Mouse (Mus musculus) urinary bladder, postnatal 10 days (tissue): ENCODE data around the gene Lrrc73.

Experiments
- DNase-seq: peaks from one replicate; pipeline ENCODE4 v3.0.0; 2022; ENCODE audit warnings: low spot score

Gene Lrrc73

DNA sequence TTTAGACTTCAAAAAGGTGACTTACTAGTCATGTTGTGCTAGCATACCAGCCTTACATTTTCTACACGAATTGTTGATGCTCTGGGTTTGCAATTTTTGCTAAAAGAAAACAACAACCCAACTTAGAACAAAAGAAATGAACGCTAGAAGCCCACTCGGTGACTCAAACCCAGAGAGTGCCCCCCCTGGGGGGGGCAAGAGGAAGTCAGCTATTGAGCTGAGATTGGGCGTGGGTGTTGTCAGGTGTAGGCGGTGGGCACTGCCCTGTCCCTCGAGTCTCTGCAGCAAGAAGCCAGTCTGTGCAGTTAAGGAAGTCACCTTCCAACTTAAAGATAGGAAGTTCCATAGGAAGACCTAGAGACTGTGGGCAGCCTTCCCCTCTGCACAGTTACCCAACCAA, 43.3 kb downstream of the Lrrc73 start:
- no peak for DNase-seq

DNA sequence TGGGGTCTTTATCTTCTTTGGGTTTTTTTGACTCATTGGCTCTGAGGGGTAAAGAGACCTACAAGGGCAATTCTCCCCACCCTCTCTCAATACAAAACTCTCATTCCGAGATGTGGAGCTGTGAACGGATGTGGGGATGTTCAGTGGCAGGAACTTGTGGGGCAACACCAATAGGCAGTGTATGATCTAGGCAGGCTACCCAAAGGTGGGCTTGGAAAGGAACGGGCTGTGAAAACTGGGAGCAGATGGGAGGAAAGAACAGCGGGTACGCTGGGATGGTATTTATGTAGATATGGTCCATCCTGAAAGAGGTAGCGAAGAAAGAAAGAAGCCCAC, 43.7 kb downstream of the Lrrc73 start:
- DNase-seq: no peak

DNA sequence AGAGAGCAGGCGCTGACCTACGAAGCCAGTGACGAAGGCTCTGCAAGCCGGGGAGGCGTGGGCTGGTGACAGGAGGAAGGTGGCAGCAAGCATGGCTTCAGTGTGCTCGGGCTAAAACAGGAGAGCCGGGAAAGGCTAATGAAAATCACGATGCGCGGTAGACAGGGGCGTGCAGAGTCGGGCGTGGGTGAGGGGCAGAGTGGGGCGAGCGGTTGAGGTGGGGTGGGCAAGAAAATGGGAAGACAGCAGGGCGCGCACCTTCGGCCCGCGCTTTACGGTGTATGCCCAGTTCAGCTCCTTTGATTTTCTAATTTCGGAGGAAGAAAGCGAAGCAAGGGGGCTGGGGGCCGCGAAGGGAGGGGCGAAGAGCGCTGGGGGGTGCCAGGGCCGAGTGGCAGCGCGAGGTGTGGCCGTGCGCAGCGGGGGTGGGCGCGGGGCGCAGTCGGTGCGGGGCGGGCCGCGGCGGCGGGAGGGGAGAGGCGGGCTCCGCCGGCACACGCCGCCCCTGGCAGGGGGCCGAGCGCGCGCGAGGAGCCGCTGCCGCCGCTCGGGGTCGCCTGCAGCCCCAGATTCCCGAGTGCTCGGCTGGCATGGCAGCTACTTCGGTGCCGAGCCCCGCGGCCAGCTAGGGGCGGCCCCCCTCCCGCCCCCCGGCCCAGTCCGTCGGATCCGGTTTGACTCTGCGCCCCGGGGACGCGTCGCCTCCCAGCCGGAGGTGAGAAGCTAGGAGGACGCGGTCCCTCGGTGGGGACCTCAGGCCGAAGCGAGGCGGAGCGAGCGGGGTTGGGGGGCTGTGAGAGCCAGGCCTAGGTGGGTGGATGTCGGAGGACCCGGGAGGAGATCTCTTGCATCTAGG, 44.3 kb downstream of the Lrrc73 start, which contains the start of gene Dlk2:
Gene Dlk2, plus strand, starts transcription at position 58 of the 856 bp plus-strand sequence.
- DNase-seq: no peak

DNA sequence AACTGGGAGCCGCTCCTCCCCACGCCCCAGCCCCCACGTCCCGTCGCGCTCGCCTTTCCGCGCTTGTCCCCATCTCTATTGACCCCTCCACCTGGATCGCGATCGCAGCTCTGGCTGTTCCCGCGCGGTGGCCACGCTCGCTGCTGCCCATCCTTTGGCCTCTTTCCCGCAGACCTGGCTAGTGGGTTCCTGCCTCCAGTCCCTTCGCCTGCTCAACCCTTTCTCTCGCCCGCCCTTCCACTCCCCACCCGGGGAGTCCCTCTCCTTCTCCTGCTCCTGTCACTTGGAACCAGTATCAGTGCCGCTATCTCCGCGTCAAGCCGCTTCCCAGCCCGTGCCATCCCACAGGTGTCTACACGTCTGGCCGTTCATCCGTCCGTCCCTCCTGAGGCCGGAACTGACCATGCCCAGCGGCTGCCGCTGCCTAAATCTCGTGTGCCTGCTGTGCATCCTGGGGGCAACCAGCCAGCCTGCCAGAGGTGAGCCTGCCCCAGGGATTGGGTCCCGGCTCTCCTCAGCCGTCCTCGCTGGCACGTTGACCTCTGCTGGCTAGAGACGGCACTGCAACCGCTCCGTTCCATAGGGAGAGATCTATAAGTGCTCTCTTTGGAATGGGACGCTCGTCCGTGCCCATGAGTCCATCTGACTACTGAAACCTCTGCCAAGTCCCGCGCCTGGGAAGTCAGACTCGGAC, 45.0 kb downstream of the Lrrc73 start:
- DNase-seq: peak; percentile 59

DNA sequence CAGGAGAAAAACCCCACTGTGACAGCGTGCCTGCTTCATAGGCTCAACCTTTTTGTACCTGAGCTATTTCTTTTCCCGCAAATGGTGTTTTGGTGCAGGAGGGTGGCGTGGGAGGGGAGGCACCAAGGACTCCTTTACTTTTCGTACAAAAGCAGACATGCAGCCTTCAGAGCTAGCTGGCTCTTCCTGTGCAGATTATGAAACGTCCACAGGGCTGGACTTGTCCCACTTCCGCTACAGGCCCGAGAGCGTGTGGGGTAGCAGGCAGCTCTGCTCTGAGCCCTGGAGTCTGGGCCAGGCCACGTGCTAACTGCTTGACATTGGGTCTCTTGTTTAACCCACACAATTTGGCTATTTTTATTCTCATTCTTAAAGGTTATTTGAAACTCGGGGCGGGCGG, 48.6 kb downstream of the Lrrc73 start:
- DNase-seq: no peak

DNA sequence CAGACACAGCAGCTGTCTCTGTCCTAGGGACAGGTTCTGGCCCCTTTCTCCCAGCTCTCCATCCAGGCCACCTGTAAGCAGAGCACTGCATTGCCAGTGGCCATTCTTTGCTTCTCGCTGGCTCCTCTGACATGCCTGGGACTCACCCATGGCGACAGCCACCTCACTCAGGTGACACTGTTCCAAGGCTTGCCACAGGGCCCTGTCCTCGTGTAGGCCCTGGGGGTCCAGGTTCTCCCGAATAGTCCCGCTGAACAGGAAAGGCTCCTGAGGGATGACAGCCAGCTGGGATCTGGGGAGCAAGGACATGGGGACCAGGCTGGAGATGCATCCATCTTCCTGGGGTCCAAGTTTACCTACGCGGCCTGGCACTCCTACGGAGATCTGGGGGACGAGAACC, 50.9 kb downstream of the Lrrc73 start:
- no peak for DNase-seq
